Mouse (Mus musculus): Measurements from ENCODE around the gene Cadps2.

Cadps2 gene

DNA sequence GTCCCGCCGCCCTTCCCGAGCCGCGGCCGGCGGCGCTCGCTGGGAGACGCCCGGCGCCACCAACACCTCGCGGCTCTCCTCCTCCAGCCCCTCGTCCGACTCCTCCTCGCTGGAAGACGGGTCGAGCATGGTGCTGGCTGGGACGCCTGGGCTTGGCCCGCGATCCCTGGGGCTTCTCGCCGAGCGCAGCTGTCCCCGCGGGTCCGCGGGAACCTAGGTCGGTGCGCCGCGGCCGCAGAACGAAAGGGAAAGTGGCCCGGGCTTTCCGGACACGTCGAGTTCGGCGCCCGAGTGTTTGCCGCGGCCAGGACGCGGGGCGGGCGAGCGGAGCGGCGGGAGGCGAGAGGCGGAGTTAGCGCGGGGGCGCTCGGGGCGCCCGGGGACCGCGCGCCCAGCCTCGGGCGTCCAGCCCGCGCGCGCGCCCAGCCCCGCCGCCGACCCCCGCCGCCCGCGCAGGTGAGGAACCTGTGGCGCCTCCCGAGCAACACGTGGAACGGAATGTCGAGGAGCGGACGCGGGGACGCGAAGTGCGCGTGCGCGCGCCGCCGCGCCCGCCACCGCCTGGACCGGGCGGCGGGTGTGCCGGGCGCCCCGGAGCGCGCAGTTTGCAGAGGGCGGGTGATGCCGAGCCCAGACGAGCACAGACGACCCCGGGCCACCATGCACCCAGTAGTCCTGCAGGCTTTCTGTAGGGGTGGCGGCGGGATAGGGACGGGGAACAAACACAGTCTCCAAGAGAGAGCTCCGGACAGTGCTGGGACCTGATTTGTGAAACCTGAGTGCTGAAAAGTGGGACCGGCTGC lies at the start of gene Cadps2:
TSS of gene Cadps2 (minus strand) at position 413 of the 803 bp plus-strand sequence.
- no peak for DNase-seq (ENCODE audit: low read depth, low spot score)

DNA sequence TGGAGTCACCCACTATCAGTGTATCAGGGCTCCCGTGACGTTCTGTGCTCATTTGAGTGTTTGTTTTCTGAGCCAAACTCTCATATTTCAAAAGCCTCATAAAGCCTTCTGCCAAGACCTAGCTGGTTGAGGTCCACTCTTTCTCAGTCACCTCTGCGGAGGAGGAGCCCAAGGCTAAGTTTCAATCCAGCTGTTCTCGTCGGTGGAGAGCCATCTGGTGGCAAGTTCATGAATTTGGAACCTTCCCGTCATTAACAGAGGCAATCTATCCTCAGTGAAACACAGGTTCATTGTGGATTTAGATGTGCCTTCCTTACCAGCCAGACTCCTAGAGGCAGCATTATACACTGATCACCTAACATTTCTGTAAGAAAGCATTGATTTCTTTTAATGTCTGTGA lies 47.2 kb upstream of the Cadps2 start:
- no peak for DNase-seq (ENCODE audit: low read depth, low spot score)

GRCm38 (mm10) chr6:23876765-23877408 lies 37.7 kb upstream of the Cadps2 start:
- DNase-seq (ENCODE audit: low read depth, low spot score): no peak

GRCm38 (mm10) chr6:23876363-23876762 lies 37.1 kb upstream of the Cadps2 start:
- no peak for DNase-seq (ENCODE audit: low read depth, low spot score)

DNA sequence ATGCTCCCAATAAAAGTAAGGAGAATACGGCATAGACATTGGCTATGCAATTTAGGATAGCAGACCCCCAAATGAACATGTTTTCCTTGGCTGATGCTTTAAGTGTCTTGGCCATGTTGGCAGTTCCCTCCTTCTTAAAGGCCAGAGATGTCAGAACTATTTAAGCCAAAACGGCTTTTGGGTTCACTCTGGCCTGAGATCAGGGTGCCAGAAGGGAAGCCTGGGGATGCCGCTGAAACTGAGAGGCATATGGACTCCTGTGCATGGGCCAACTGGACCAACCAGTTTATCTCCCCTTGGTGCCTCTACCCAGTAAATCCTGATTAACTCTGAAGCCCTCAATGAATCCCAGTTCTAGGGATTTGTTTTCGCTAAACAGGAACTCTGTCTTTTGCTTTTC lies 34.6 kb upstream of the Cadps2 start:
- DNase-seq (ENCODE audit: low read depth, low spot score): no peak

- DNase-seq (ENCODE audit: low read depth, low spot score): no peak
Observed at GRCm38 (mm10) chr6:23873231-23873630, 34.0 kb upstream of the Cadps2 start.

DNA sequence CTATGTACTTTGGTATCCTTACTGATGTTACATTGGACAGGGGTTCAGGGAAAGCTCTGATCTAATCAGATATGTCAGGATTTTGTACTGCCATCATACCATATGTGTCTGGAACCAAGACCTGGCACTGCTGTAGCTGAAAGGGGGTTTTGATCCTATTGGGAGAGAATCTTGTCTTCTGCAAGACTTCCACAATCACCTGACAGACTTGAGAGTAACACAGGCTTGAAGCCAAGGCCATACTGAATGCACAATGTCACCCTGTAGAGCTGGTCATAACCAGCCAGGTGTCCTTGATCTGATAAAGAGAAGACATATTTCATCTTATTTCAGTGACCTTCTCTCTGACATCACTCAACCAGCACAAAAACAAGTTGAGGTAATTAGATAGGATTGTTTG lies 30.8 kb upstream of the Cadps2 start:
- DNase-seq (ENCODE audit: low read depth, low spot score): no peak

GRCm38 (mm10) chr6:23866298-23866697 lies 27.1 kb upstream of the Cadps2 start:
- no peak for DNase-seq (ENCODE audit: low read depth, low spot score)

DNA sequence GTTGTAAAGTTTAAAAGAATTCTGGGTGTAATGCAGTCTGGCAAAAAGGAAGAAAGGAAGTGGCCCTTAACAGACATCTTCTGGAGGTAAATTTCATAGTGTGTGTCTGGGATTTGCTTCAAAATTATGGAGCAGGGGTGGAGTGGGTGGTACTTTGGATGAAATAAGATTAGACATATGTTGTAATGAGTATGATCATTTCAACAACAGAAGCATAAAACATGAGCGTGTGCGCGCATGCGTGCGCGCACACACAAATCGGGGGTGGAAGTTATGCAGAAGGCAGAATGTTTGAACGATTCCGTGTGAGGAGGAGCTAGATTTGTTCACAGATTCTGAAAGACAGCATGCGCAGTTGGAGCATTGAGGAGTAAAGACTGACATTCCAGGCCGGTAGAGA lies 14.2 kb upstream of the Cadps2 start:
- no peak for DNase-seq (ENCODE audit: low read depth, low spot score)

DNA sequence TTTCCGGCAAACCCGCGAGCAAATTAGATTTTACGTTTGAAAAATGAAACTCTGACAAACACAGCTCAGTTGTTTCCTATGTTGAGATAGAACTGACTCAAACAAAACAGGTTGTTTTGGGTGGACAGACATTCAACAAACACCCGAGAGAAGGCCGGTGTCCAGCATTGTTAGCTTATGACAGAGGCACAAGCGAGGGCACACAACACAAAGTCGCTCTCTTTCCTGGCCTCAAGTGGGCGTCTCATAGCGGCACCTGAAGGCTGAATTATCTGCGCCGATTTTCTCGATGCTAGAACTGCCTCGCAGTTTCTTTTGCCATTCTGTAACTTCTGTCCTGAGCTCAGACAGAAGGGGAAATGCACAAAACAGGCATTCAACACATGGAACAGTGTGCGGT lies 780 bp upstream of the Cadps2 start:
- no peak for DNase-seq (ENCODE audit: low read depth, low spot score)

GRCm38 (mm10) chr6:23838401-23839008 lies 716 bp downstream of the Cadps2 start:
- no peak for DNase-seq (ENCODE audit: low read depth, low spot score)

GRCm38 (mm10) chr6:23837631-23838030 lies 1.6 kb downstream of the Cadps2 start:
- no peak for DNase-seq (ENCODE audit: low read depth, low spot score)

GRCm38 (mm10) chr6:23837127-23837526 lies 2.1 kb downstream of the Cadps2 start:
- no peak for DNase-seq (ENCODE audit: low read depth, low spot score)

- DNase-seq (ENCODE audit: low read depth, low spot score): no peak
Observed at GRCm38 (mm10) chr6:23836694-23837093, 2.5 kb downstream of the Cadps2 start.

DNA sequence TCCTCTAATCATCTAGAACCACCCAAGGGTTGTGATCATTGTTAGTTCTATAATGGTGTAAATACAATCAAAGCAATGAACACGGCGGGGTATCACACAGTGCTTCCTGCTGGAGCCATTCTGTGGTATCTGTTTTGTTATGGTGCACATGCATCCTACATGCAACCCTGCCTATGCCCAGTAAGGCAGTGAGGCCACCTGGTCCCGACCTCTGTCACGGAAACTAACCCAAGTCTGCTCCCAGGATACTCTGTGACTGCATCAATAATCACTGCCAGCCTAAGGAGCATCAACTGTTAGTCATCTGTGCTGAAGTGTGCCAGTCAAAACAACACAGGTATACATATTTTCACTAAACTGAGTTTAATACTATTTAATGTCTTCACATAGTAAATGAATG lies 3.7 kb downstream of the Cadps2 start:
- DNase-seq (ENCODE audit: low read depth, low spot score): no peak

GRCm38 (mm10) chr6:23830741-23831140 lies 8.5 kb downstream of the Cadps2 start:
- no peak for DNase-seq (ENCODE audit: low read depth, low spot score)

GRCm38 (mm10) chr6:23829338-23829737 lies 9.9 kb downstream of the Cadps2 start:
- no peak for DNase-seq (ENCODE audit: low read depth, low spot score)

- DNase-seq (ENCODE audit: low read depth, low spot score): no peak
Observed at GRCm38 (mm10) chr6:23821819-23822218, 17.4 kb downstream of the Cadps2 start.

GRCm38 (mm10) chr6:23810087-23810486 lies 29.1 kb downstream of the Cadps2 start:
- DNase-seq (ENCODE audit: low read depth, low spot score): no peak

GRCm38 (mm10) chr6:23809344-23809743 lies 29.9 kb downstream of the Cadps2 start:
- no peak for DNase-seq (ENCODE audit: low read depth, low spot score)

GRCm38 (mm10) chr6:23805333-23805732 lies 33.9 kb downstream of the Cadps2 start:
- no peak for DNase-seq (ENCODE audit: low read depth, low spot score)

- DNase-seq (ENCODE audit: low read depth, low spot score): no peak
Observed at GRCm38 (mm10) chr6:23791822-23792221, 47.4 kb downstream of the Cadps2 start.

DNA sequence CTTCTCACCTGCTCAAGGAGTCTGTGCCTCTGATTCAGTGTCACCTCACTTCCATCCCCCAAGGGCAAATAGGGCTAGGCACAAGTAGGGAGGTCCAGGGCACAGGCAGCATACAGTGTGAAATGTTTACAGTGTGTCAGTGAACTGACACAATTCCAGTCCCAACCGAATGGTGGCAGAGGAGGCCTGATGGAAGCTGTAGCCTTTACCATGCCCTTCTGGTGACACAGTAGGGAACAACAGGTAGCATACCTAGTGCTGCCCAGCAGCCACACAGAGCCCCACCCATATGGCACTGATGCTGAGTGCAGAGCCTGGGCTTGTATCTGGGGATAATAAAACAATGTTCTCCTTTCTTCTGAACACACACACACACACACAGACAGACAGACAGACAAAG lies 61.6 kb downstream of the Cadps2 start:
- DNase-seq (ENCODE audit: low read depth, low spot score): no peak
